Mouse (Mus musculus): ENCODE measurements around the gene Exoc7.

DNA sequence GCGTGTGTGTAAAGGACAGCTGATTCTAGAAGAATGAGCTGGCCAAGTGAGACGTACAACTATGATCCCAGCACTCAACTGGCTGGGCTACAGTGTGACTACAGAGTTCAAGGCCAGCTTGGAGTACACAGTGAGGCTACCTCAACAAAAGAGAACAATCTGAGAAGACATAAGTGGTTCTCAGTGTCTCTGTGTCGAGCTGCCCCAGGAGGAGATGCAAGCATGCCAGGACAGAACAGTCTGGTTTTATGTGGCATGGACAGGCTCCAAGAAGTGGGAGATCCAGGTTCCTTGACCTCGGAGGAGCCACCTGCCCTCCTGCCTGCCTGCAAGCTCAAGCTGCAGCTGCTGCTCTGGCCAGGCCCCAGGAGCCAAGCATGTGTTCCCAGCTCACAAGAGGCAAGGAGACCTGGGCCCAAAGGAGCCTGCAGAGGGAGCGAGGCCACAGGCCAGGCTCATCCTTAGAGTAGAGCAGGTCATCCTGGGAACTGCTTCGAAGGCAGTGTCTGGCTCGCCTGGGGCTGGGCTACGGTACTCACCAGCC lies 10.8 kb downstream of the Exoc7 start:
- TF ChIP-seq POLR2A (IDR thresholded peaks at IDR 0.05; ENCODE audit: borderline replicate concordance, insufficient read depth, low read length) = no peak
- TF ChIP-seq CTCF (IDR thresholded peaks at IDR 0.05; ENCODE audit: borderline replicate concordance, insufficient read depth, low read depth, low read length) = no peak

All from cerebellum, adult 2 months (tissue).